Mouse (Mus musculus): ENCODE measurements at regions not wholly inside any gene's neighbourhood (a gene's known extent, or its start where the extent isn't known, plus 50 kb on each side); places are given as distances from the start of the nearest gene placed in this dataset.

- DNase-seq (ENCODE audit: low read depth, low spot score), result peak; percentile 54
Observed at GRCm38 (mm10) chr15:93789762-93790161, 194.1 kb upstream of the Prickle1 start.

DNA sequence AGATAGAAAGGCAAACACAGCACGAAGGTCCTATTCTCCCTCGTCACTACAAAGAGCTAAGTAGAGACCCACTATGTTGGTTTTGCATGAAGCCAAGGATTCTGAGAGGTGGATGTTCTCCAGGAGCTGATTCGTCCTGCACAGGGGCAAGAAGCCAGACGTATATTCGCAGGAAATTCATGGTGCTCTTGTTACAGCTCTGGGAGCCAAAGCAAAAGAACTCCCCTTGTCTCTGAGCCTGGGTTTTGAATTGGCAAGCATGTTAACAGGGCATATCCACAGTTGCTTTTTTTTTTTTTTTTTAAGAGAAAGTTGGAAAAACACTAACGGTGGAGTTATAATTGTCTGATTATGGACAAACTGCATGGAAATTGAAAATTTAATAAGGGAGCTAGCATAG lies 191.7 kb upstream of the Prickle1 start:
- no peak for DNase-seq (ENCODE audit: low read depth, low spot score)

DNA sequence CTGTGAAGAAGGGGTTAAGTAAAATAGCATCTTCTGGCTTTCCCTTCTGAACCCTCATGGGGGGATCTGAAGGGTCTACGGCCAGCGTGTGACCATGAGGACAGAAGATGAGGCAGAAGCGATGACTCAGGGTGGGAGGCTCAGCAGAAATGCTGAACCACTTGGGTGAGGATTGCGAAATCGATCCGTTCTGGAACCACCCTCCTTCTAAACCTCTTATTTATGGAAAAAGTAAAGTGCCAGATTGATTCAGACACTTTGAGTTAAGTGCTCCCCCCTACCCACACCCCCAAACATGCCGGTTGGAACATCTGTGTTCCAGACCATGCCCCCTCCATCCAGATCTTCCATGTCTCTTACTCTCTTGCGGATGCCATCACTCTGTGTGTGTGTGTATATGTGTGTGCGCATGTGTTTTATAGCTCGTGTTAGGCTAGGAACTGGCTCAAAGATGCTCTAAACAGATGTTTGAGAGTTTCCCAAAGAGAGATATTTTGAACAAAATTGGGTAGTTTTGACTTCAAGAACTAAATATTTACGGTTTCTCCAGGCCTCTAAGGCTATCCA lies 190.2 kb upstream of the Prickle1 start:
- DNase-seq (ENCODE audit: low read depth, low spot score), result no peak

- no peak for DNase-seq (ENCODE audit: low read depth, low spot score)
Observed at GRCm38 (mm10) chr15:93783736-93784135, 188.0 kb upstream of the Prickle1 start.

DNA sequence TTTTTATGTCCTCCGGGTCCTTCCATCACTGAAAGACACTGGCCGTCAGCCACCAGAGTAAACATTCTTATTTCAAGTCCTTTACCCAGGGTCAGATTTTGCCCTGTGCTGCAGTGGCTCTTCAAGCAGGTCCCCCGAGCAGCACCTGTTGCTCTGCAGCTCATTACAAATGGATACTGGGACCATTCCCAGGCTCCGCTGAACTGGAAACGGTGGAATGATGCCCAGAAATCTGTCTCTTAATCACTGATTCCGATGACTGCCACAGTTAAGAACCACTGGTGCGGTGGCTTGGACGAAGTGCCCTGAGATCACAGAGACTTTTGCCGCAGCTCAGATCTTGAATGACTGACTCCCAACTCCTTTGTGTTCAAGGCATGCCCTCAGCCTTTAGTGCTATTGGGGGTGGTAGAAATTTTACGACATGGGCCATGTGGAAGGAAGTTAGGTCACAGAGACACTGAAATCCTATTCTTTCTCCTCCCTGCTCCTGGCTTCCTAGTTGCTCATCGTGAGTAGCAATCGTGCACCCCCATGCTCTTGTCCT lies 179.6 kb upstream of the Prickle1 start:
- no peak for DNase-seq (ENCODE audit: low read depth, low spot score)

DNA sequence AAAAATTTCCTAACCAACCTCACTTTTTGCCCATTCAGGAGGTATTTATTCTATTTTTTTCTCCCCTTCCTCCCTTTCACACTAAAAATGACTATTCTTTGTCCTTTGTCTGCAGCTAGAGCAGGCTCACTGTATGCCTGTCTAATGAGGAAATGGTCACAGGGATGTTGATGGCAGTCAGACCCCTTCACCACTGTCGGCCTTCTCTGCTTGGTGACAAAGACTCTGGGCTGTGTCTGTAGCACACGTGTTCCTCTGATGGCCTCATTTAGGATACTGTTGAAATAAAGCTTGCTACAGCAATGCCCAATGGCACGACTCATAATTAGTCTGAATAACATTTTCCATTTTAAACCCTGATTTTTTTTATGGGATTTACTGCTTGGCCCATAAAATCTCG lies 178.6 kb upstream of the Prickle1 start:
- no peak for DNase-seq (ENCODE audit: low read depth, low spot score)

GRCm38 (mm10) chr15:93766981-93767380 lies 171.3 kb upstream of the Prickle1 start:
- no peak for DNase-seq (ENCODE audit: low read depth, low spot score)

DNA sequence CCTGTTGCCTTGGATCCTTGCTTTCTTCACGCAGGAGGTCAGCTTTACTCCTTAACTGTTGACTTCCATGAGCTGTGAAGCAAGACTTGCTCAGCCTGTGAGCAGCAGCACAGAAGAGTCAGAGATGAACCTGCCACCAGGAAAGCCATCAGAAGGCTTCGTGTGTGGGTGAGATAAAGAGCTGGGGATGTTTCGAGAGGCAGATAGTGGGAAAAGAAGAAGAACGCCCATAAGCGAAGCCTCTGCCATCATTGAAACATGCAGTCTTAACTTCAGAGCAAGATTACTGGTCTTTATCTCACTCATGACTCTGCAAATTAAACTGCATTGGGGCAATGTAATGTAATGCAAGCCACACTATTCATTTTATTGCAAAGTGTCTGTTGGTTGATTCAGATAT lies 167.4 kb upstream of the Prickle1 start:
- no peak for DNase-seq (ENCODE audit: low read depth, low spot score)

DNA sequence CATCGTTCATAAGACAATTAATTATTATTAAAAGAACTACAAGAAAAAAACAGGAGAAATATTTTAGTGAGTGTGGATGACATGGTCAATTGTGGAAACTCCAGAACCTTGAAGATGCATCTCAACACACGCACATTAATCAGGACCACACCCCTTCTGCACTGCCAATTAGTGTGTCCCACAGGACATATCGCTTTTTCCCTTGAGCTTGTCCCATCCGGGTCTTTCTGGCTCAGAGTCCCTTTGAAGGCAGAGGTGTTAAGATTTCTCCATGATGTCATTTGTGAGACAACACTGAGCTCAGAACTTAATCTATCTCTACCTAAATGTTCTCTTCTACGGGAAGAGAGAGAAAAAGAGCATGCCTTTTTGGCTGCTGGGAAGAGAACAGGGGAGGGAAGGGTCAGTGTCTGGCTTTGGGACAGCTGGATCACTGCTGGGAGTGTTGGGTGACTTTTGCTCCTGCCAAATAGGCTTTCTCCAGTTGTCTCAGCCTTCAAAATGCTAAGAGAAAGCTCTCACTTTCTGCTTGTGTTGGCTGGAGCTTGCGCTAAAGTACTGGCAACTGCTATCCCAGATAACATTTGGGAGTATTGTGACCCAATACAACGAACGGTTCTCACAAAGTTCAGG lies 162.6 kb upstream of the Prickle1 start:
- no peak for DNase-seq (ENCODE audit: low read depth, low spot score)

- DNase-seq (ENCODE audit: low read depth, low spot score), result no peak
Observed at GRCm38 (mm10) chr15:93755989-93756388, 160.3 kb upstream of the Prickle1 start.

DNA sequence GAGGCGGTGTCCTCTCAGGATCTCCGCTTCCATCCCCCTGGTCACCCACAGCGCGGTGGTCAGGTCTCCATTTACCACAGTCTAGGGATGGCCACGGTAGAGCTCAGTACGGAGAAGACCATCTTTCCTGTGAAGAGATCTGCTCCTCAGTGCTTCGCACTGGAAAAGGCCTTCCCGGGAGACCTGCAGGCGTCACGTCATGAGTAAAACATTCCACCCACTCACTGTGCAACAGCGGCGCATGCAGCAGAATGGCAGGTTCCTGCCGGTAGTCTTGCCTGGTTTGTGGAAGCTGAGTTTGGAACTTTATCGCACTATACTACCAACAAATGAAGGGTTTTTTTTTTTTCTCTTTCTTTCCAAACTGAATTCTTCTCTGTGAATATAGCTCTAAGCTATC lies 156.1 kb upstream of the Prickle1 start:
- DNase-seq (ENCODE audit: low read depth, low spot score), result no peak

DNA sequence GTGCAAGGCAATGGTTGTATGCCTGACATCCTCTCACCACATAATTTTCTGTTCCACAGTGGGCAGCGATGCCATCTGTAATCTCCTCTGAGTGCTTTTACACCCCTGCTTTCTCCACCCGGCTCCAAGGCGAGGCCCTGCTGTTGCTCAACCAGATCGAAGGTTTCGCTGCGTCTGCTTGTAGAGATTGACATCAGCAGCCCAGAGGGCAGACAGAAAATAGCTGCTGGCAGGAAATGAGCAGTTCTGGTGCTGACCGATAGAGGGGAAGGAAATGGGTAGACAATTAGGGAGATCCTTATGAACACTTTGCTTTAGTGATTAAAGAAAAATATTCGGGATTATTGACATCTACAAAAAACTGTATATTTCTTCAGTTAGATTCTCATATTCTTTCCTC lies 155.3 kb upstream of the Prickle1 start:
- DNase-seq (ENCODE audit: low read depth, low spot score), result no peak

DNA sequence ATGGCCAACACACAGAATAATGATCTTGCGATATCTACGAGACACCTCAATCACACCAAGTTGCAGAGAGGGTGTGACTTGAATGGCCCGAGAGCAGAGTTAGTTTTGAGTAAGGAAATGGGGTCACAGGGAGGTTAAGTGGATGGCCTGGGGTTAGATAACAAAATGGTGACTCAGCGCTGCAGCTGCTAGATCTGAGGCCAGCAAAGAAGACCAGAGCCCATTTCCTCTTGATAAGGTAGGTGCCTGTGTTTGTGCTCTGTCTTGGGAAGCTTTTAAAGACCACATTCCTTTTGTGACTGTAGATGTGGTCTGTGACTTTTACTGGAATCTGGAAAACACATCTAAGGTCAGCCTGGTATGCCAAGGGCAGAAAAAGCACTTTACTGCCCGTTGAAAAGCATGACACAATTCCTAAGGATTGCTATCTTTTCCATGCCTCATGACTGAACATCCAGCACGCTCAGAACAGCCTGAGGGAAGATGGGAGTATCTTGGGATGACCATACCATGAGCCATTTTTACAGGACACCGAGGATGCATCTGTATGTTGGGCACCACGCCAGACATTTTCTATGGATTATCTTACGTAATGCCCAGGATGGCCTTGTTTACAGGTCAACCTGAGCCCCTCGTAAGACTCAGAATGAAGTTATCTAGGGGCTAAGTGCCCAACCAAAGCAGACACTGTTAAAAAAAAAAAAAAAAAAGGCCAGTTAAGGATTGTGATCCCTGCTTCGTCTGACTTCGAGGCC lies 148.7 kb upstream of the Prickle1 start:
- DNase-seq (ENCODE audit: low read depth, low spot score), result no peak

DNA sequence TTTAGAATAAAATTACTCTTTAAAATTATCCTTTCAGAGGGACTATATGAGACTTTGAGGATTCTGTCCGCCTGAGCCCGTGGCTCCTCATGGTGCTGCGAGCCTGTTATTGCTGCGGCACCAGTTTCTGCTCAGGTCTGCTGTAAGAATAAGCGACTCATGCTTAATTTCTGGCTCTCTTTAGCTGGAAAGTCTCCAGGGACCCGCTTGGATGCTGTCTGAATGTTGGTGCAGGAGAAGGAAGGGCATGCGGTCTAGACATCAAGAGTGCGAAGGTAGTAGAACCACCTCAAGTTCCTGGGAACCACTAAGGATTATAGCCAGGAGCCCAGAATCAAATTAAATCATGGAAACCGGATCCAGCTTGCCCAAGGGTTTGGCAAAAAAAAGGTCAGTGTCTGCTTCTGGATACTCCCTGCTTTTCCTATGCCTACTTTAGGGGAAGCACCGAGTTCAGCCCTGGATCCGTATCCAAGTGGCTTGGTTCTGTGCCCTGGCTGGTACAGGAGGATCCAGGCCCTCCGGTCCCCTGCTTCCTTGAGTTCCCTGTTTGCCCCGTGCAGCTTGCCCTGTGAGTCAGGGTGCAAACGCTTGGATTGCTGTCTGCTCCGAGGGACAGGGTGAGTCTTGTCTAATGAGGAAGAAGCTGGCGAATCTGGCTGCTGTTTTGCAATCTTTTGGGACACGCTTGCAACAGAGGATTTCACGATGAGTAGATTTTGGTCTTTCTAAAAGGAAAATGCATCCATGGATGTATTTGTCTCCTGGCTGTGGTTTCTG lies 138.2 kb upstream of the Prickle1 start:
- no peak for DNase-seq (ENCODE audit: low read depth, low spot score)

- DNase-seq (ENCODE audit: low read depth, low spot score), result peak; percentile 63
Observed at GRCm38 (mm10) chr15:93732825-93733224, 137.1 kb upstream of the Prickle1 start.

DNA sequence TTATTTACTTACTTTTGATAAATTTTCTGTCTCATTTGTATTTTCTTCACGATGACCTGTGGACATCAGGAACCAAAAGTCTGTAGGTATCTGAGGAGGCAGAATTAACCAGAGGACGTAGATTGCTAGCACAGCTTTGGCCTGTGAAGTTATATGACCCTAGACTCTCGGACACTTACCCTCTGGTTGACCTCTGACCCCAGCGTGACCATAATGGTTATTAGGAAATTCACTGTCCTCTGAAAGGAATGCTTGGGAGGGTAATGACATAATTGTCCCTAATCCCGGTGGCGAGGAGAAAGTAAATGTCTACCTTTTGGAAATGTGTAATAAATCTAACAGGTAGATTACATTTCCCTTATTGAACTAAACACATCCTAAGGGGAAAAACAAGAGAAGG lies 135.5 kb upstream of the Prickle1 start:
- no peak for DNase-seq (ENCODE audit: low read depth, low spot score)

GRCm38 (mm10) chr15:93715443-93715842 lies 119.8 kb upstream of the Prickle1 start:
- no peak for DNase-seq (ENCODE audit: low read depth, low spot score)

DNA sequence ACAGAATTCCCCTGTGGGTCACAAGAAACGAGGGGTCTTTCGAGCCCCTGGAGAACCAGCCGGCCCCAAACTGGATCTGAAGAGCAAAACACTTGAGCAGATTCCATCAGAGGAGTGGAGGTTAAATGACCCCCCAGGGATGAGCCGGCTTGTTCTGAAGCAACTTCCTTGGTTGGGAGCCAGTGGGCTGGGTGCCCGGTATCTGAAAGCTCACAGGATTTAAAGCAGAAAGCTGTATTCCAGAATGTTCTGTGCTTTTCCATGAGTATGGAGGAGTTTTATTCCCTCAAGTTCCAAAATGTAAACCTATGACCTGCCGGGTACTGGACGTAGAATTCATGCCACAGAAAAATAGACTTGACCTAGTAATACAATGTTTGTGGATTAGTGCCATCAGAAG lies 117.7 kb upstream of the Prickle1 start:
- no peak for DNase-seq (ENCODE audit: low read depth, low spot score)

GRCm38 (mm10) chr15:93712594-93712993 lies 116.9 kb upstream of the Prickle1 start:
- no peak for DNase-seq (ENCODE audit: low read depth, low spot score)

DNA sequence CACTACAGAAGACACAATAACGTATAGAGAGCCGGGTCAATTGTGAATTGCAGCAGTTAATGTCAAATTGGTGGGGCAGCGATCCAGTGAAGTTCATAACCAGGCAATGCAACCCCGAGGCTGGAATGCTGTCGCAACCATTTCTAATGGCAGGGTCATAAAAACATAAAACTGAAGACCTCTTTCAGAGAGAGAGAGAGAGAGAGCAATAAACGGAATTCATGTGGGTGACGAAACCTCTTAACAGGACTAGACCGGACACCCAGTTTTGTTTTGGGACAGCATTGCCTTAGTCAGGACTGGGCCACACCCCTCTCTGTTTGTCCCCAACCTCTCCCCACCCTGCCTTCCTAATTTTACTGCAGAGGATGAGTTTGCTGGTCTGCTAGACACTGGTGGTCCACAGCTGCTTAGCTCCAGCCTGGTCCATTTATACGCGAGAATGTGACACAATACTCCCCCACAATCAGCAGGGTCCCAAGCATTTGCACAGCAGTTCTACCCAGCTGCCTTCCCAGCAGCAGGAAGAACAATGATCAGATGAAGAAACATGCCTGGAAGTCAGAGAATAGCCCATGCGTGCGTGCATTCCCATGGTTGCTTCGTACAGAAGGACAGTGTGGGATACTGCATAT lies 115.6 kb upstream of the Prickle1 start:
- DNase-seq (ENCODE audit: low read depth, low spot score), result no peak

DNA sequence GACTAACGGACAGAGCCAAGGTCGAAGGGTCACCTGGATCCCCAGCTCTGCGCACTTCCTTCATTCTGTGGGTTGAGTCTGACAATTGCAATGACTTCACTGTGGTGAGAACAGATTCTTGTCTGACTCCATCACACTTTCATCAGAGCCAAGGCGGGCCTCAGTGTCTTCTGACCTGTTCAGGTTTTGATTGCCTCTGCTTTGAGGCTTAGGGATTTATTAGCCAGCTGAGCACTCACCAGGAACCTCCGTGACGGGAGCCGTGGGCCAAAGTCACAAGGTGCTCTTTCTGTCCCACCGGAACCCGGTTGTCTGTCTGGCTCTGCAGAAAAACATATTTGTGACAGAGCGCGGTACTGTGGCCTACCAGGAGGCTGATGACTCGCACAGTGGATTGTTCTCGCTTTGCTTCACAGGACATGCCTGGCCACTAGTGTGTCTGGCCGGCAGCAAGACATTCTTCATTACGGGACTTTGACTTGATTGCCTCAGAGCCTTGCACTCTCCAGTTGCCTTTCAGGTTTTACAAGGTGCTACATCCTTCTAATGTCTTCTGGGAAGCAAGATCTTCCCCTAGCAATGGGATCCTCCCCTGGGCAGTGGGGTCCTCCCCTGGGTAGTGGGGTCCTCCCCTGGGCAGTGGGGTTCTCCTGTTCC lies 114.9 kb upstream of the Prickle1 start:
- no peak for DNase-seq (ENCODE audit: low read depth, low spot score)

Measured in forelimb bud, embryonic 11.5 days (tissue).